Mouse (Mus musculus) liver, embryonic 14.5 days (tissue): ENCODE measurements around the gene Vmac. TPM values are rescaled to one million over a fixed set of nuclear protein-coding genes. Genes with fewer than 3 reads are reported as not detected.

Experiments used
- ATAC-seq: fragments of 200-750 bp; cut with Nextera tagmentation; 2 replicates; pipeline ENCODE4 v1.8.0; 2017; ENCODE audit warnings: moderate number of reproducible peaks, mild to moderate bottlenecking, moderate library complexity; ENCODE audit not compliant: insufficient read depth
- DNase-seq, 3 experiments: peaks; one replicate each; pipeline ENCODE4 v3.0.0-alpha.2; 2012 to 2013; ENCODE audit warnings: low read depth in 3 of 3, low spot score in 3 of 3
- H3K27ac ChIP-seq: fragments of 300-500 bp; sonication (generic); 2 replicates; pipeline ENCODE4 v1.5.1; 2014; ENCODE audit warnings: moderate library complexity, mild to moderate bottlenecking, control low read depth, inconsistent platforms
- H3K27me3 ChIP-seq: fragments of 300-500 bp; sonication (generic); 2 replicates; pipeline ENCODE4 v1.6.1; 2014; ENCODE audit warnings: mild to moderate bottlenecking, low read length, moderate library complexity; ENCODE audit not compliant: control insufficient read depth, insufficient read depth
- H3K36me3 ChIP-seq: fragments of 300-500 bp; sonication (generic); replicated peaks from 2 replicates; pipeline ENCODE4 v1.6.1; 2014; ENCODE audit warnings: low read depth; ENCODE audit not compliant: control insufficient read depth, insufficient read depth
- H3K4me1 ChIP-seq, 2 experiments: fragments of 200-500 bp in 1 of 2; fragments of 300-500 bp in 1 of 2; sonication (generic) in 1 of 2; replicated peaks; 2 replicates each; pipeline ENCODE4 v1.6.1; 2012 to 2014; ENCODE audit warnings: antibody characterized with exemption in 1 of 2, inconsistent platforms in 1 of 2, low read length in 1 of 2; ENCODE audit not compliant: control insufficient read depth in 2 of 2, insufficient read depth in 2 of 2
- H3K4me2 ChIP-seq: fragments of 300-500 bp; sonication (generic); 2 replicates; pipeline ENCODE4 v1.6.1; 2014; ENCODE audit warnings: low read depth, mild to moderate bottlenecking, control low read depth, moderate library complexity
- H3K4me3 ChIP-seq, 2 experiments: fragments of 200-500 bp in 1 of 2; fragments of 300-500 bp in 1 of 2; sonication (generic) in 1 of 2; 2 replicates each; pipeline ENCODE4 v1.5.1; 2012 to 2014; ENCODE audit warnings: low read depth in 2 of 2, low read length in 2 of 2, mild to moderate bottlenecking in 2 of 2, control low read depth in 1 of 2, inconsistent platforms in 1 of 2, moderate library complexity in 1 of 2; ENCODE audit not compliant: insufficient read depth in 1 of 2
- H3K9ac ChIP-seq: fragments of 300-500 bp; sonication (generic); replicated peaks from 2 replicates; pipeline ENCODE4 v1.6.1; 2014; ENCODE audit warnings: mild to moderate bottlenecking, control low read depth, moderate library complexity
- H3K9me3 ChIP-seq: fragments of 300-500 bp; sonication (generic); 2 replicates; pipeline ENCODE4 v1.6.1; 2016; ENCODE audit warnings: low read length, mixed read lengths; ENCODE audit not compliant: control insufficient read depth
- CTCF ChIP-seq: IDR thresholded peaks from 2 replicates; pipeline ENCODE4 v1.5.1; 2016; ENCODE audit warnings: antibody characterized with exemption, low read depth, control low read depth
- EP300 ChIP-seq: IDR thresholded peaks from 2 replicates; pipeline ENCODE4 v1.6.1; 2016; ENCODE audit warnings: antibody characterized with exemption, low read depth
- WGBS: fragments of 180-500 bp; shearing (Covaris S2); extraction: QIAGEN DNeasy Blood & Tissue Kit; methylation state at CpG from one replicate; pipeline ENCODE4 v1.1.7; 2014; ENCODE audit not compliant: insufficient replicate concordance; 5-methylcytosine and 5-hydroxymethylcytosine counted together
- polyA plus RNA-seq, 2 experiments: library from polyadenylated mRNA; depleted of rRNA in 1 of 2; stranded (reverse) in 1 of 2; unstranded in 1 of 2; fragments of >200 nt; fragmentation: Nextera tagmentation in 1 of 2; extraction: Ambion mirVana in 1 of 2; gene quantifications; 2 replicates each; pipeline versions ENCODE4 v1.2.1 to v1.2.3; 2012 to 2014

Gene Vmac
- polyA plus RNA-seq, 2 experiments: 2.8 to 3.2 TPM

DNA sequence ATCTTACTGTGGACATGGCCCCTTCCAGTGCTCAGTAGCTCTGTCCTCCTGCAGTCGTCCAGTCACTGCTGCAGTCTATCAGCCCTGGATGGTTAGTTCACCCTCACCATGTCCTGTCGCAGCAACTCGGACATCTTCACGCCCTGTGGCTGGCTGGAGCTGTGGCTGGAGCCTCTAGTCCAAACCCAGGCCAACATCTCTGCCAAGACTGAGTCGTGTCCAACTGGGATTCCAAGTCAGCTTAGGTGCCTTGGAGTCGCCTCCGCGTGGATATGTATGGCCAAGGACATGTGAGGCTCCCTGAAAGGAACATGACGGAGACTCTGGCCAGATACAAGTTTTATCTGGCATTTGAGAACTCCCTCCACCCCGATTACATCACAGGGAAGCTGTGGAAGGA lies 20.4 kb upstream of the Vmac start:
- ATAC-seq: no peak
- 63% methylated on average over 10 of the region's 10 CpGs for WGBS

DNA sequence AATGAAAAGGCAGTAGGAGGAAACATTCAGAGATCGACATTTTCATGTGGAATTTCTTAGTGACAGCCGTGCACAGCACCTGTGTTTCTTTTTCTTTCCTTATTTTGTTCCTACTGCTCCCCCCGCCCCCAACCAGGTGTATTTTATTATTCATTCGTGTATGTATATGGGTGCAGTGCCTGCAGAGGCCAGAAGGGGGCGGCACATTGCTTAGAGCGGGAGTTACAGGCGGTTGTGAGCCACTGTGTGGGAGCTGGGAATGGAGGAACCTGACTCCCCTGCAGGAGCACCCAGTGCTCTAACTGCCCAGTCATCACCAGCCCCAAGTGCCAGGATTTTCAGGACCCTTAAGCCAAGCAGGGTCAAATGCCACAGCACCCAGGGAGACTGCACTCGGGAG lies 18.7 kb upstream of the Vmac start:
- Histone ChIP-seq H3K4me2 (no peak overlapping the region), H3K27me3 (no peaks in the 10 kb centered on the region; the same call in none of the 2 replicates), H3K36me3 (no peaks in the 10 kb centered on the region), H3K4me1 (no peaks in the 10 kb centered on the region), H3K4me3 (no peak overlapping the region), H3K9ac (no peak overlapping the region), H3K9me3 (no peaks in the 10 kb centered on the region), H3K27ac (no peak overlapping the region)
- DNase-seq (no peak), ATAC-seq (no peak)
- TF ChIP-seq CTCF: peak; percentile 85
- TF ChIP-seq EP300: no peak
- 33% methylated on average over 8 of the region's 8 CpGs for WGBS

More for the DNA sequence above, 20.4 kb upstream of the Vmac start:
- Histone ChIP-seq H3K36me3 (no peaks in the 10 kb centered on the region), H3K4me2 (no peak overlapping the region), H3K27ac (no peak overlapping the region), H3K9ac (no peak overlapping the region), H3K4me1 (no peaks in the 10 kb centered on the region), H3K27me3 (no peaks in the 10 kb centered on the region; the same call in 1 of the 2 replicates), H3K9me3 (no peaks in the 10 kb centered on the region), H3K4me3 (no peak overlapping the region)
- DNase-seq: no peak
- TF ChIP-seq CTCF (no peak), EP300 (no peak)

DNA sequence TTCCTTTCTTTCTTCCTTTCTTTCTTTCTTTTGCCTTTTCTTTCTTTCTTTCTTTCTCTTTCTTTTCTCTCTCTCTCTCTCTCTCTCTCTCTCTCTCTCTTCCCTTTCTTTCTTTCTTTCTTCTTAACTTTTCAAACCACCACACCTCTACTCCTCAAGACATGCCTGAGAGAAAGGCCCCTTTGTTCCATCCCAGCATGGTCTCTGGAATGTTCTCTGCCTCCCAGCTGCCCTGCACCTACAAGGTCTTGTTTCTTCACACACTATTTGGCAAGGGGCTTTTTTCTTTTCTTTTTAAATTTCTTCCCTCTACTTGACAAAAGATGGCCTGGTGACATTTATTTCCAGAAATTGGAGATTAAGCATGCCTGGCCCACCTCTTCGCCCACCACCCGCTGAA lies 11.8 kb upstream of the Vmac start:
- 51% methylated on average over 2 of the region's 2 CpGs for WGBS
- Histone ChIP-seq H3K4me3 (no peak overlapping the region), H3K36me3 (no peaks in the 10 kb centered on the region), H3K9ac (no peak overlapping the region), H3K27ac (no peak overlapping the region), H3K27me3 (no peaks in the 10 kb centered on the region; the same call in none of the 2 replicates), H3K4me2 (no peak overlapping the region), H3K4me1 (peaks cover 8 to 9% of the 10 kb centered on the region in 2 experiments), H3K9me3 (no peaks in the 10 kb centered on the region)
- no peak for DNase-seq
- TF ChIP-seq CTCF: no peak
- TF ChIP-seq EP300: no peak
- no peak for ATAC-seq

DNA sequence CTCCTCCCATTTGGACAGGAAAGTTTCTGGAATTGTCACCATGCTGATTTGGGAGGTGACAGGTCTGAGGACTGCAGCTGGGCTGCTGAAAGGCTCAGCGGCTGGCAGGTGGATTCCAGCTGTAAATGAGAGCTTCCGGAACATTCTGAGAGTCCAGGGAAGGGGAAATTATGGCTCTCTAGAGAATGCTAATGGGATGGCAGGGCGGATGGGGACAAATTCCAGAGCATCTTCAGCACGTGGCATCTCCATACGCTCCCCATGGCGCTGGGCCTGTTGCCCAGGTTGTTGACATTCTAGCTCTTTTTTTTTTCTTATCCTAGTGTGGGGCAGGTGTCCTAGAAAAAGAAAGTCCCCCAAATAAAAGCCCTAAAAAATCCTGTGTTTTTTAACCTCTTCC lies 11.3 kb upstream of the Vmac start:
- H3K4me2 ChIP-seq: no peak overlapping the region
- H3K27ac ChIP-seq: no peak overlapping the region
- no peak overlapping the region for H3K4me3 ChIP-seq
- TF ChIP-seq CTCF: no peak
- no peak for TF ChIP-seq EP300
- no peaks in the 10 kb centered on the region; the same call in none of the 2 replicates for H3K27me3 ChIP-seq
- 57% methylated on average over 6 of the region's 6 CpGs for whole genome bisulfite sequencing
- H3K36me3 ChIP-seq: no peaks in the 10 kb centered on the region
- no peaks in the 10 kb centered on the region for H3K9me3 ChIP-seq
- DNase-seq: no peak
- no peak overlapping the region for H3K9ac ChIP-seq
- ATAC-seq: no peak
- H3K4me1 ChIP-seq: peaks cover 8 to 9% of the 10 kb centered on the region in 2 experiments

DNA sequence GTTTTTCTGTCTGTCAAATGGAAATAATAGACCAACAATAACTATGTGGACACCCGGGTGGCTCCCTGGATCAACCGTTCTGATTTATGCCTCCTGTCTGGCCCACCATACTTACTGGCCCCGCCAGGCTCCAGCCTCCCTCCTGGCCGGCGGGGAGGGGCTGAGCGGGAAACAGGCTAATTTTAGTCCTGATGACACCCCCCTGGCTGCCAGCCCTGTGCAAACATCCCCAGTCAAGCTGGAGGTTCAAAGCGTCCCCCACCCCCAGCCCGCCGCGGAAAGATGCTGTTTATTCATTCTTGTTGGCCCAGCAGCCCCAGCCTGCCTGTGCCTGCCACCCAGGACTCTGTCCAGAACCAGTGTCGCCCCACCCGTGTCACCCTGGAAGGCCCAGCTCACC lies 10.3 kb upstream of the Vmac start:
- ATAC-seq (0 out of 2 replicates have a peak, but pooled peaks have one; percentile 14), DNase-seq (no peak)
- Histone ChIP-seq H3K4me2 (peak overlapping the region; percentile 23; the same call in 1 of the 2 replicates), H3K4me1 (peaks cover 8 to 9% of the 10 kb centered on the region in 2 experiments), H3K36me3 (no peaks in the 10 kb centered on the region), H3K4me3 (no peak overlapping the region), H3K27ac (no peak overlapping the region), H3K27me3 (no peaks in the 10 kb centered on the region; the same call in none of the 2 replicates), H3K9ac (peak overlapping the region; percentile 31; the same call in 1 of the 2 replicates), H3K9me3 (no peaks in the 10 kb centered on the region)
- TF ChIP-seq CTCF: no peak
- no peak for TF ChIP-seq EP300
- WGBS: 17% methylated on average over 12 of the region's 12 CpGs
